Mouse (Mus musculus): ENCODE data around the gene Clec4n.

- TF ChIP-seq CTCF (IDR thresholded peaks at IDR 0.05; ENCODE audit: borderline replicate concordance, control insufficient read depth, extremely low read depth, insufficient read depth, low read length, poor library complexity) (no peak), POLR2A (IDR thresholded peaks at IDR 0.05; ENCODE audit: control insufficient read depth, extremely low read depth, insufficient read depth, low read length, poor library complexity) (no peak)
Observed at GRCm38 (mm10) chr6:123264194-123264593, 34.6 kb downstream of the Clec4n start.

All from thymus, adult 2 months (tissue).